Mouse (Mus musculus) heart, adult 10 weeks (tissue): ENCODE measurements around the gene Pgls. TPM values are rescaled to one million over a fixed set of nuclear protein-coding genes. Genes with fewer than 3 reads are reported as not detected.

Source experiments
- polyA plus RNA-seq: library from polyadenylated mRNA; stranded (reverse); fragments of 350-450 nt; fragmentation: Illumina TruSeq; extraction: RNeasy Lipid Tissue Mini Kit (QIAGEN cat#74804); gene quantifications from one replicate; pipeline ENCODE4 v1.2.3, GENCODE M21; 2014; ENCODE audit warnings: low read depth, low replicate concordance

Pgls gene
- polyA plus RNA-seq: 63.1 TPM

GRCm38 (mm10) chr8:71591471-71592373 lies at the start of gene Pgls:
Gene Pgls (plus strand): TSS chr8:71592176.

GRCm38 (mm10) chr8:71542632-71543343 lies 49.2 kb upstream of the Pgls start, which contains the start of gene Mvb12a:
Gene Mvb12a (plus strand): TSS chr8:71542922.

DNA sequence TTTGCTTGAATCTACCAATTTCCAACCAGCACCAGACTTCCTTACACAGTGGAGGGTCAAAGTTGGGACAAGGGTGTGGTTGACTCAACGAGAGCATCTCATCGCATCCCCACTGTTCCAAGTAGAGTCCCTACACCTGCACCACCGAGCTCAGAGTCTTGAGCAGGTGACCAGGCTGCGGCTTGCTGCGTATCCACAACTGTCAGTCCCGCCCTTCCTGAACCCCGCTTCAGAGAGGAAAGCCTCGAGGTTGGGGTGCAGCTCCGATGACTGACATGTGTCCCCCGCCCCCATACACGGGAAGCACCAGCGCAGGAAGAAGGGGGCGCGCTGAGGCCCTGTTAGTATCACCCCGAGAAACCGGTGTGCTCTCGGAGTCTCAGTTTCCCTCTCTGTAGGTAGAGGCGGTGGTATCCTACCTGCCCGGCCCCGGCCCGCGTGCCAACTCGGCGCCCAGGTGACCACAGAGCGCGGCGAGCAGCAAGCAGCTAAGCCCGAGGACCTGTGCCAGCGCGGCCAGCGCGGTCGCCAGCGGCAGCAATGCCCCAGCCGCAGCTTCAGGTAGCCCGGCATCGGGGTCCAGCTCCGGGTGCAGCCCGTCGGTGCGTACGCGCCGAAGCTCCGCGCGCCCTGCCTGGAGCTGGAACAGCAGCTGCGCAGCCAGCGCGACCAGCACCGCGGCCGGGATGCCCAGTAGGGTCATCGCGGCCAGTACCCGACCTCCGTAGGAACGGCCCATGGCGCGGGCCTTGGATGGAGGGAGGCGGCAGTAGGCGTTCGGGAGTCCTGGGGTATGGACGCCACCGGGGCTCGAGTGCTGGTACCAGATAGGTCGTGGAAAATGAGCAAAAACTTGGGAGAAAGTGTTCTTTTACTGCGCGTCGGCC lies 33.7 kb upstream of the Pgls start, which contains the start of gene Tmem221:
Gene Tmem221, minus strand, starts transcription at position 801 of the 887 bp plus-strand sequence.

GRCm38 (mm10) chr8:71566501-71566900 lies 25.5 kb upstream of the Pgls start, which contains the start of gene Nxnl1:
Gene Nxnl1 (minus strand): TSS chr8:71566601.

DNA sequence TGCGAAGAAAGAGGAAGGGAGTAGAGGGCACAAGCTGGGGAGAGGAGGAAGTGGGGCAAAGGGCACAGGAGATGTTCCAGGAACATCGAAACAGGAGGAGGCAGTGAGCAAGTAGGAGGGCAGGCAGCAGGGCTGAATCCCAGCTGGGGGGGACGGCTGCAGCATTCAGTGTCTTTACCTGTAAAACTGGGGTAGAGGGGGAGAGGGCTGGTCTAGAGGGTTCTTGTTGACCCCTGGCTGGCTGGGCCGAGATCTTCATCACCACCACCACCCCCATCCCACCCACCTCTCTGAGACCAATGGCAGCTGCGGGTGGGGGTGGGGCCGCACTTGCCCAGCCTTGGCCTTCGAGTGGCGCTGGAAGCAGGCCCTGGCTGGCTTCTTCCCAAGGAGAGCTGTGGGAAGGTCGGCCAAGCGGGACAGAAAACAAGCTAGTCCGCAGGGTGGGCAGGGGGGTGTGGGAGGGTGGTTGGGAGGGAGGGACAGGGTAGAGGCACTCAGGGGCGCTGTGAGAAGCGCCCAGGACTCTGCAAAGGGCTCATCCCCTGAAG lies 23.5 kb upstream of the Pgls start, which contains the start of gene Slc27a1:
Gene Slc27a1, plus strand, starts transcription at position 496 of the 551 bp plus-strand sequence.

GRCm38 (mm10) chr8:71597451-71597850 lies 5.5 kb downstream of the Pgls start, which contains the start of gene Fam129c:
Gene Fam129c (plus strand): TSS chr8:71597648.

DNA sequence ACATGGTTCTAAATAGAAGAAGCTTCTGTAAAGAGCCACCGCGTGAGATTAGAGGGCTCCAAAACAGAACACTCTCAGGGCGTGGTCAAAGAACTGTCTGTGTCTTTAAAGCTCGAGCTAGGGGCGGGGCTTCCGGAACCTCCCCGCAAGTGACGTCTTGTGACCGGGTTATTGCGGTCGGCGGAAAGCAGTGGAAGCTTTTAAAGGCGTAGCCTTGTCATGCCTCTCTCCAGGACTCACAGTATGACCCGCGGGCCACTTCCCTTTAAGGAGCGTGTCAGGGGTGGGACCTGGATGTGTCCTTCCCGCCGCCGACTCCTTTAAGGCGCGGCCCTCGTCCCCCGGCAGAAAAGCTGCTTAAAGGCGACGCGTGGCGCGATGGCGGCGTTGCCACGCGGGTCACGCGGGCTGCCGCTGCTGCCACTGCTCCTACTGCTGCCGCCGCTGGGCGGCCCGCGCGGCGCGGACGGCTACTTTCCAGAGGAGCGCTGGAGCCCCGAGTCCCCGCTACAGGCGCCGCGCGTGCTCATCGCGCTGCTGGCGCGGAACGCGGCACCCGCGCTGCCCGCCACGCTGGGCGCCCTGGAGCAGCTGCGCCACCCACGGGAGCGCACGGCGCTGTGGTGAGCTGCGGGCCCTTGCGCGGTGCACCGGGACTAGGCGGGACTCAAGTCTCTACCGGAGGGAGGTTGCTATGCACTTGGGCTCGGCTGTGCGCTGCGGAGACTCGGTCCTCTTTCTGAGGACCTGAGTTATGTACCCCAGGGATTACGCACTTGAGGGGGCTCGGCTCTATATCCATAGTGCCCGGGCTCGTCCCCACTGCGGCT lies 19.1 kb downstream of the Pgls start, which contains the start of gene Colgalt1:
Gene Colgalt1, plus strand, starts transcription at position 177 of the 830 bp plus-strand sequence.

Other genes with a start within 250 kb of the Pgls start
- gene Use1, start 225.3 kb upstream of the Pgls start, polyA plus RNA-seq: 174 TPM
- gene Ocel1, start 220.9 kb upstream of the Pgls start, polyA plus RNA-seq: 9.2 TPM
- 35.0 TPM for gene Nr2f6, start 210.2 kb upstream of the Pgls start, polyA plus RNA-seq
- gene Ushbp1, start 196.4 kb upstream of the Pgls start, polyA plus RNA-seq: 54.2 TPM
- gene Babam1, start 195.3 kb upstream of the Pgls start, polyA plus RNA-seq: 74.7 TPM
- gene Ankle1, start 186.2 kb upstream of the Pgls start, polyA plus RNA-seq: not detected
- 21.8 TPM for gene Abhd8, start 128.5 kb upstream of the Pgls start, polyA plus RNA-seq
- 132 TPM for gene Mrpl34, start 127.2 kb upstream of the Pgls start, polyA plus RNA-seq
- gene Dda1, start 123.0 kb upstream of the Pgls start, polyA plus RNA-seq: 38.0 TPM
- 12.2 TPM for gene Ano8, start 106.2 kb upstream of the Pgls start, polyA plus RNA-seq
- gene Gtpbp3, start 104.1 kb upstream of the Pgls start, polyA plus RNA-seq: 20.3 TPM
- gene Plvap, start 80.4 kb upstream of the Pgls start, polyA plus RNA-seq: 17.7 TPM
- gene Ccdc194, start 66.5 kb upstream of the Pgls start, polyA plus RNA-seq: not detected
- gene Bst2, start 54.7 kb upstream of the Pgls start, polyA plus RNA-seq: 48.9 TPM
- gene Mvb12a, start 49.3 kb upstream of the Pgls start, polyA plus RNA-seq: 36.1 TPM
- not detected for gene Tmem221, start 33.3 kb upstream of the Pgls start, polyA plus RNA-seq
- gene Nxnl1, start 25.6 kb upstream of the Pgls start, polyA plus RNA-seq: not detected
- 190 TPM for gene Slc27a1, start 23.3 kb upstream of the Pgls start, polyA plus RNA-seq
- 1.8 TPM for gene Fam129c, start 5.5 kb downstream of the Pgls start, polyA plus RNA-seq
- 40.4 TPM for gene Colgalt1, start 18.8 kb downstream of the Pgls start, polyA plus RNA-seq
- gene Unc13a, start 79.6 kb downstream of the Pgls start, polyA plus RNA-seq: 0.81 TPM
- 12.1 TPM for gene Jak3, start 84.1 kb downstream of the Pgls start, polyA plus RNA-seq
- gene Insl3, start 97.0 kb downstream of the Pgls start, polyA plus RNA-seq: 1.6 TPM
- 6.6 TPM for gene B3gnt3, start 109.6 kb downstream of the Pgls start, polyA plus RNA-seq
- 0.99 TPM for gene Fcho1, start 133.5 kb downstream of the Pgls start, polyA plus RNA-seq